Mouse (Mus musculus) heart, embryonic 12.5 days (tissue): Measurements from ENCODE around the gene Gm4763. TPM values are rescaled to one million over a fixed set of nuclear protein-coding genes. Genes with fewer than 3 reads are reported as not detected.
"Not testable (repeated sequence)": the region's sequence is repeated elsewhere in the genome, so short reads cannot be mapped to it uniquely, and the experiment has no call there.

Experiments used
- ATAC-seq: fragments of 200-750 bp; cut with Nextera tagmentation; 2 replicates; pipeline ENCODE4 v1.8.0; 2017; ENCODE audit warnings: moderate TSS enrichment, moderate library complexity; ENCODE audit not compliant: insufficient number of reproducible peaks, low FRiP score
- H3K27ac ChIP-seq: fragments of 300-500 bp; sonication (generic); 2 replicates; pipeline ENCODE4 v1.5.1; 2016; ENCODE audit warnings: mild to moderate bottlenecking, moderate library complexity; ENCODE audit not compliant: poor library complexity, severe bottlenecking
- H3K27me3 ChIP-seq: fragments of 300-500 bp; sonication (generic); replicated peaks from 2 replicates; pipeline ENCODE4 v1.6.1; 2016; ENCODE audit warnings: mild to moderate bottlenecking, moderate library complexity
- H3K36me3 ChIP-seq: fragments of 300-500 bp; sonication (generic); 2 replicates; pipeline ENCODE4 v1.6.1; 2016; ENCODE audit warnings: mild to moderate bottlenecking, moderate library complexity
- H3K4me1 ChIP-seq: fragments of 300-500 bp; sonication (generic); replicated peaks from 2 replicates; pipeline ENCODE4 v1.6.1; 2016; ENCODE audit warnings: mild to moderate bottlenecking
- H3K4me2 ChIP-seq: fragments of 300-500 bp; sonication (generic); 2 replicates; pipeline ENCODE4 v1.6.1; 2016; ENCODE audit warnings: mild to moderate bottlenecking, moderate library complexity
- H3K4me3 ChIP-seq: fragments of 300-500 bp; sonication (generic); 2 replicates; pipeline ENCODE4 v1.5.1; 2016; ENCODE audit warnings: mild to moderate bottlenecking
- H3K9ac ChIP-seq: fragments of 300-500 bp; sonication (generic); 2 replicates; pipeline ENCODE4 v1.6.1; 2016; ENCODE audit warnings: mild to moderate bottlenecking, moderate library complexity
- H3K9me3 ChIP-seq: fragments of 300-500 bp; sonication (generic); replicated peaks from 2 replicates; pipeline ENCODE4 v1.6.1; 2016; ENCODE audit warnings: mild to moderate bottlenecking, moderate library complexity
- WGBS: fragments of 180-500 bp; shearing (Covaris S2); methylation state at CpG from one replicate; pipeline ENCODE4 v1.1.7; 2016; 5-methylcytosine and 5-hydroxymethylcytosine counted together
- polyA plus RNA-seq: library from polyadenylated mRNA; unstranded; fragments of >200 nt; fragmentation: Nextera tagmentation; extraction: Ambion mirVana; gene quantifications from 2 replicates; pipeline ENCODE4 v1.2.1, GENCODE M21; 2016

Gene Gm4763
- polyA plus RNA-seq, 1 experiment from 2014 or later: not detected

GRCm38 (mm10) chr7:24735970-24736670 lies 9.4 kb upstream of the Gm4763 start:
- Histone ChIP-seq H3K9ac (no peak overlapping the region), H3K27ac (no peak overlapping the region), H3K36me3 (no peaks in the 10 kb centered on the region), H3K9me3 (peaks cover 6% of the 10 kb centered on the region), H3K4me2 (no peak overlapping the region), H3K4me3 (no peak overlapping the region), H3K4me1 (0 out of 2 replicates have a peak, but pooled peaks cover 5% of the 10 kb centered on the region), H3K27me3 (no peaks in the 10 kb centered on the region)
- 20% methylated on average over 17 of the region's 17 CpGs for WGBS
- ATAC-seq: peak; percentile 53; the same call in 1 of the 2 replicates

GRCm38 (mm10) chr7:24715039-24715438 lies 11.7 kb downstream of the Gm4763 start:
- 69% methylated on average over 6 of the region's 6 CpGs for WGBS
- H3K27me3 ChIP-seq: 0 out of 2 replicates have a peak, but pooled peaks cover 5% of the 10 kb centered on the region
- H3K4me1 ChIP-seq: no peaks in the 10 kb centered on the region
- no peaks in the 10 kb centered on the region for H3K36me3 ChIP-seq
- H3K9me3 ChIP-seq: no peaks in the 10 kb centered on the region
- no peak overlapping the region for H3K4me3 ChIP-seq
- H3K9ac ChIP-seq: no peak overlapping the region
- H3K27ac ChIP-seq: no peak overlapping the region
- no peak for ATAC-seq
- no peak overlapping the region for H3K4me2 ChIP-seq

DNA sequence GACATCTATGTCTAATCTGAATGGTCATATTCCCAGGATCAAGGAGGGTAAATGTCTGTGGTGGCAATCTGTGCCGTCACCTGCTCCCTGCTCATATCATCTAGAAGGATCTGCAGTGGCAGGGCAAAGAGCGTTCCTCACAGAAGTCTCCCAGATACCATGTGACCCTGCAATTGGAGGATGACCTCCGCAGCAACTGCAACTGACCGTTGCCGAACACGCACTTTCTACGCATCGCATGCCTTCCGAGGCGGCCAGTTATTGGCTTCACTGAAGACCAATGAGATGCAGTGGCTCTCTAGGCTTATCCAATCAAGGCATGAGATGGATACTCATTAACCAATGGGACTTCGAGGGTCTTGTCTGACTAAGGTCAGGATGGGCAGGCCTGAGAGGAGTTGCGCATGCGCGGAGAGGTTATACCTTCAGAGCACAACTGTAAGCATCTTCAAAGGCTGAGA lies 17.8 kb downstream of the Gm4763 start, which contains the start of gene BC049730:
TSS of gene BC049730 (plus strand) at position 411 of the 461 bp plus-strand sequence.
- H3K27ac ChIP-seq: no peak within 1 kb of the TSS
- 86% methylated on average over 14 of the region's 14 CpGs for WGBS
- no peaks in the 10 kb centered on the region for H3K4me1 ChIP-seq
- ATAC-seq: no peak
- H3K36me3 ChIP-seq: no peaks in the 10 kb centered on the region
- 0 out of 2 replicates have a peak, but pooled peaks cover 2% of the 10 kb centered on the region for H3K27me3 ChIP-seq
- no peaks in the 10 kb centered on the region for H3K9me3 ChIP-seq
- H3K4me2 ChIP-seq: no peak within 1 kb of the TSS
- no peak within 1 kb of the TSS for H3K4me3 ChIP-seq
- no peak within 1 kb of the TSS for H3K9ac ChIP-seq

DNA sequence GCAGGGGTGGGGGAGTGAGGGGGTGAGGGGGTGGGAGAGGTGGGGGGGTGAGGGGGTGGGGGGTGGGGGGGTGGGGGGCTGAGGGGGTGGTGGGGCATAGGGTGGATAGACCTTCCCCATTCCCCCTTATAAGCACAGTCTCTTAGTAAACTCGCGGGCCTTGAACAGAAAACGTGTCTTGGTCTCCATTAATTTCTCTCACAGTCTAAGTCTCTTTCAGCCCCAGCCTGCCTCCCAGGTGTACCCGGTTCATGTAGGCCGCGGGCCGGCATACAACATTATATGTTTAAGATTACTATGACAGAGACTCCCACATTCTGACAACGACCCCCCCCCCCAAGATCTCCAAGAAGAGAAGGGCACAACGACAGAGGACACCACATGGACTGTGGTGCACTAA lies 23.9 kb downstream of the Gm4763 start:
- not testable (repeated sequence) for H3K27me3 ChIP-seq, H3K27ac ChIP-seq, ATAC-seq, H3K4me3 ChIP-seq, H3K9ac ChIP-seq, H3K4me2 ChIP-seq, H3K36me3 ChIP-seq, H3K4me1 ChIP-seq, H3K9me3 ChIP-seq
- WGBS: 81% methylated on average over 9 of the region's 9 CpGs

DNA sequence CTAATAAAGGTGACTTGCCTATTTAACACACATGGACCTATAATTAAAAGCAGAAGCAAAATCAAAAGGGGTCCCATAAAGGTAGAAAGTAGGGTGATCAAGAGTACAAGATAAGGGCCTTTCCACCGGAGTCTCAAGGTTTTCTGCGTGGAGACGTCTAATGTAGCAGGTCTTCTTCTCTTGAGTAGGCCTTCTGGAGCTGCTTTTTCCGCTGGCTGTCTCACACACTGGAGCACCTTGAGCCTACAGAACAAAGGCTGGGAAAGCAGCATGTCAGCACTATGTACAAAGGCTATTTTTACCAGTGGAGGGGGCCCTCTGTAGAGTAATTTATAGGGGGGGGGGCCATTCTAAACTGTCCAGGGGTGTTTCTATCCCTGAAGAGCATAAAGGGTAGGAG lies 28.8 kb downstream of the Gm4763 start:
- H3K4me2 ChIP-seq, ATAC-seq, H3K4me1 ChIP-seq, H3K27ac ChIP-seq, H3K9ac ChIP-seq, H3K9me3 ChIP-seq, H3K4me3 ChIP-seq, H3K36me3 ChIP-seq, H3K27me3 ChIP-seq: not testable (repeated sequence)
- WGBS: 85% methylated on average over 4 of the region's 4 CpGs

- H3K9me3 ChIP-seq, H3K4me3 ChIP-seq, H3K9ac ChIP-seq, H3K27ac ChIP-seq, H3K4me1 ChIP-seq, H3K27me3 ChIP-seq, H3K36me3 ChIP-seq, H3K4me2 ChIP-seq, ATAC-seq: not testable (repeated sequence)
- 77% methylated on average over 3 of the region's 3 CpGs for WGBS
These were observed 34.0 kb downstream of the Gm4763 start for GRCm38 (mm10) chr7:24692693-24693092.

DNA sequence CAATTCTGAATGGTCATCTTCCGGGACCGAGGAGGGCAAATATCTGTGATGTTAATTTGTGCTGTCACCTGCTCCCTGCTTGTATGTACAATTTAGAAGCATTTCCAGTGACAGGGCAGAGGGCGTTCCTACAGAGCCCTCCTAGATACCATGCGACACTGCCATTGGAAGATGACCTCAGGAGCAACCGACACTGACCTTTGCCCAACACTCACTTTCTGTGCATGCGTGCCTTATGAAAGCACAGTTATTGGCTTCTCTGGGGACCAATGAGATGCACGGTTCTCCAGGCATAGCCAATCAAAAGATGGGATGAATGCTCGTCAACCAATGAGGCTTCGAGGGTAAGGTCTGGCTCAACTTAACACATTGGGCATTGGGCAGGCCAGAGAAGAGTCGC lies 39.2 kb downstream of the Gm4763 start:
- not testable (repeated sequence) for H3K36me3 ChIP-seq, H3K4me3 ChIP-seq, H3K27ac ChIP-seq, H3K9me3 ChIP-seq, ATAC-seq, H3K27me3 ChIP-seq, H3K9ac ChIP-seq, H3K4me1 ChIP-seq, H3K4me2 ChIP-seq
- 89% methylated on average over 10 of the region's 10 CpGs for WGBS

GRCm38 (mm10) chr7:24684121-24684520 lies 42.6 kb downstream of the Gm4763 start:
- not testable (repeated sequence) for H3K4me3 ChIP-seq, H3K27me3 ChIP-seq, H3K9me3 ChIP-seq, H3K4me2 ChIP-seq, H3K9ac ChIP-seq, ATAC-seq, H3K27ac ChIP-seq, H3K4me1 ChIP-seq, H3K36me3 ChIP-seq
- 67% methylated on average over 7 of the region's 7 CpGs for WGBS

DNA sequence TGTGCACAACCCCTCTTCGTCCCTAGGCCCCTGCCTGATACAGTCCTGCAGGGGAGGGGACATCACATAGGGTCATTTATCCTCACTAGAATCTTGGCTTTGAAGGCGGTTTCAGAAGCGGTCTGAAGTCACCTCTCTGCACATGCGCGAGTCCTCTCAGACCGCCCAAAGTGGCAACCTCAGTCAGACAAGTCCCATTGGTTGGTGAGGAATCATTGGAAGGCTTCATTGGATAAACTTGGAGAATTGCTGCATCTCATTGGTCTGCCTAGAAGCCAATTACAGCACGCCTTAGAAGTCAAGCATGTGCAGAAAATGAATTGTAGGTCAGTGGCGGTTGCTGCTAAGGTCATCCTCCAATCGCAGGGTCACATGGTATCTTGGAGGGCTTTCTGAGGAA lies 50.1 kb downstream of the Gm4763 start, which contains the start of gene Tex101:
TSS of gene Tex101 (minus strand) at position 101 of the 400 bp plus-strand sequence.
- Histone ChIP-seq H3K4me3 (no peak within 1 kb of the TSS), H3K4me1 (no peaks in the 10 kb centered on the region), H3K9me3 (no peaks in the 10 kb centered on the region), H3K36me3 (no peaks in the 10 kb centered on the region), H3K27ac (no peak within 1 kb of the TSS), H3K4me2 (no peak within 1 kb of the TSS), H3K27me3 (peaks cover 7% of the 10 kb centered on the region; the same call in 1 of the 2 replicates), H3K9ac (no peak within 1 kb of the TSS)
- ATAC-seq: no peak
- WGBS: 84% methylated on average over 9 of the region's 9 CpGs

DNA sequence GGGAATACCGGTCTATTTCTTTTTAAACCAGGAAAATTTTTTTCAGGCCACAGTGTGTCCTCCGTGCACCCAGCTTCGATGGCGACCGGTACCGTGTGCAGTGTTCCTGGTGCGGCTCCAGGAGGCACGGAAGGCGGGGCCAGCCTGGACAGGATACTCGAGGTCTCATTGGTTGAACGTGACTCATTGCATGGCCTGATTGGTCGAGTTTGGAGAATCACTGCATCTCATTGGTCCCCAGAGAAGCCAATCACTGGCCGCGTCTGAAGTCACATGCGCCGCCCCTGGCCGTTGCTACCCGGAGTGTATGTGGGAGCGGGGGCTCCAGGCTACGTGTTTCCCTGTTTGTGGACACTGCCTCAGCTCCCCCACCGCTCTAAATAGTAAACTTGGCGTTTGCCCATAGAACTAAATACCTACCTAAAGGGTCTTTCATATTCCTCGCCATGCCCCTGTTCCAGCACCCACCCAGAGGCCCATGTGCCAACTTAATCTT lies 54.7 kb downstream of the Gm4763 start:
- ATAC-seq: no peak
- Histone ChIP-seq H3K36me3 (no peaks in the 10 kb centered on the region), H3K4me3 (no peak overlapping the region), H3K27me3 (0 out of 2 replicates have a peak, but pooled peaks cover 5% of the 10 kb centered on the region), H3K27ac (no peak overlapping the region), H3K4me1 (no peaks in the 10 kb centered on the region), H3K4me2 (no peak overlapping the region), H3K9ac (no peak overlapping the region), H3K9me3 (no peaks in the 10 kb centered on the region)
- 86% methylated on average over 23 of the region's 23 CpGs for WGBS
